Mouse (Mus musculus) left cerebral cortex, adult 2 months (tissue): ENCODE data around the gene Mxi1. TPM values are rescaled to one million over a fixed set of nuclear protein-coding genes. Genes with fewer than 3 reads are reported as not detected.
A peak's percentile ranks its signal among the peaks of the same experiment; 100 is the strongest.

ENCODE experiments used
- DNase-seq, 2 experiments: peaks; one replicate each; pipeline ENCODE4 v3.0.0; 2021 to 2022; ENCODE audit warnings: low spot score in 2 of 2, mixed read lengths in 1 of 2; ENCODE audit errors: extremely low spot score in 1 of 2
- H3K27ac ChIP-seq: fragments of 200-600 bp; 2 replicates; pipeline ENCODE4 v1.8.1; 2022
- H3K4me3 ChIP-seq: fragments of 200-600 bp; 2 replicates; pipeline ENCODE4 v1.8.1; 2022
- CTCF ChIP-seq: fragments of 200-600 bp; IDR thresholded peaks from 2 replicates; pipeline ENCODE4 v1.8.1; 2022; ENCODE audit warnings: antibody characterized with exemption, mild to moderate bottlenecking, moderate library complexity
- intact Hi-C: fragments of 180-260 bp; cut with DNase I; formaldehyde crosslinking; loops from one replicate; pipeline ENCODE4 v1.15.1; 2025
- total RNA-seq, 2 experiments: library from RNA; stranded (reverse); gene quantifications; 2 replicates each; pipeline ENCODE4 v1.2.3; 2021

Gene Mxi1
- total RNA-seq, 2 experiments from 2014 or later, result 85.3 to 89.6 TPM

DNA sequence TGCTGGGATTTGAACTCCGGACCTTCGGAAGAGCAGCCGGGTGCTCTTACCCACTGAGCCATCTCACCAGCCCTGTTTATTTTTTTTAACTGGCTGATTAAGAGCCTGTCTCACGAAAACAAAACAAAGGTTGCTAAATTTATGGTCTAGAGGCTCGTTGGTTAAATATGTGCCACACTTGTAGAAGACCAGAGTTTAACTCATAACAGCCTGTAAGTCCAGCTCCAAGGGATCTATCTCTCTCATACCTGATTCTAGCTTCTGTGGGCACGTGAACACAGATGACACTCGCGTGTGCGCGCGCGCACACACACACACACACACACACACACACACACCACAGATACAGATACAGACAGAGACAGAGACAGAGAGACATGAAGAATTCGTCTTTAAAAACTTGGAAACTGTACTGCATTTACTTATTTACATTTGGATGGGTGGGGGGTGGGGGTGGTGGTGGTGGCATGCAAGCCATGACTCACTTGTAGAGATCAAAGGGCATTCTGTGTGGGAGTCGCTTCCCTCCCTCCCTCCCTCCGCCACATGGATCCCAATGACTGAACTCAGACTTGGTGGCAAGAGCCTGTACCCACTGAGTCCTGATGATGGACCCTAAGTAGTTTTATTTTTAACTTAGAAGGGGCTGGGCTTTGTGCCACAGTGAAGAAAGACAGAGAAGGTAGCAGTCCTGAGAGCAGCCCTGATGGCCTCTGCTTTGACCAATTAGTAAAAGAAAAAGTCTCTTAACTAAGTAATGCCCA, 103.5 kb downstream of the Mxi1 start:
- Histone ChIP-seq H3K27ac (no peak overlapping the region), H3K4me3 (no peak overlapping the region)
- DNase-seq, result no peak
- intact Hi-C loops, result no loop called here
- no peak for TF ChIP-seq CTCF

DNA sequence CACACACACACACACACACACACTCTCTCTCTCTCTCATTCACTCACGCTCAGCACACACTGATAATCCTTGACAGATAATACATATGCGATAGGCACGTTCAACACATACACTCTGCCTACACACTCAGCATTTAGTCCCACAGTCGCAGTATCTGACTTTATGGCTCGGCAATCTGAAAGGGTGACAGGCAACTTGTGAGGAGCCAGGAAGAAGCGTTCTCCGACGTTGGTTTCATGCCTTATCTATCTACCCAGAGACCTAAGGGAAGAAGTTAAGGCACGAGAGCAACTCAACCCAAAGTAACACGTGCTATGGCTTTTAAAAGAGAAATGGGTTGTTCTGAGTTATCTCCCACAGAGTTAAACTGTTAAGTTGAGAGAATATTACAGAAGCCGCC, 104.3 kb downstream of the Mxi1 start:
- H3K27ac ChIP-seq, result peak overlapping the region; percentile 82
- DNase-seq, result no peak
- H3K4me3 ChIP-seq, result no peak overlapping the region
- intact Hi-C loops, result no loop called here
- TF ChIP-seq CTCF, result no peak

- Histone ChIP-seq H3K27ac (peak overlapping the region; percentile 82), H3K4me3 (peak overlapping the region; percentile 16; the same call in 1 of the 2 replicates)
- intact Hi-C loops, result no loop called here
- TF ChIP-seq CTCF, result no peak
- DNase-seq, result peak in 1 of 2 experiments; percentile 42
Measured at GRCm38 (mm10) chr19:53415198-53415597, 104.9 kb downstream of the Mxi1 start.

DNA sequence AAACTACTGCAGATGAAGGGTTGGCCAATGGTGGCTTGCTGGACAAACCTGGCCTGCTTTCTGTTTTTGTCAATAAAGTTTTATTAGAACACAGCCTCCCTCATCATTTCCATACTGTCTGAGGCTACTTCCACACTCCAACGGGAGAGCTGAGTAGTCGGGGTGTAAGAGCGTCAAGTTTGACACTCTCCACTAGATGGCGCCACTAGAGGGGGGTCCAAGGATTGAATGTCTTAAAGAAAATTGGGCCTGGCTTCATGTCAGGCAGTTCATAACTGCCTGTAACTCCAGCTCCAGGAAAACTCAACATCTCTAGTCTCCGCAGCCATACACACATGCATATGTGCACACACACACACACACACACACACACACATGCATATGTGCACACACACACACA, 109.5 kb downstream of the Mxi1 start:
- H3K4me3 ChIP-seq, result no peak overlapping the region
- TF ChIP-seq CTCF, result peak; percentile 63
- H3K27ac ChIP-seq, result no peak overlapping the region
- intact Hi-C loops, result no loop called here
- DNase-seq, result no peak

DNA sequence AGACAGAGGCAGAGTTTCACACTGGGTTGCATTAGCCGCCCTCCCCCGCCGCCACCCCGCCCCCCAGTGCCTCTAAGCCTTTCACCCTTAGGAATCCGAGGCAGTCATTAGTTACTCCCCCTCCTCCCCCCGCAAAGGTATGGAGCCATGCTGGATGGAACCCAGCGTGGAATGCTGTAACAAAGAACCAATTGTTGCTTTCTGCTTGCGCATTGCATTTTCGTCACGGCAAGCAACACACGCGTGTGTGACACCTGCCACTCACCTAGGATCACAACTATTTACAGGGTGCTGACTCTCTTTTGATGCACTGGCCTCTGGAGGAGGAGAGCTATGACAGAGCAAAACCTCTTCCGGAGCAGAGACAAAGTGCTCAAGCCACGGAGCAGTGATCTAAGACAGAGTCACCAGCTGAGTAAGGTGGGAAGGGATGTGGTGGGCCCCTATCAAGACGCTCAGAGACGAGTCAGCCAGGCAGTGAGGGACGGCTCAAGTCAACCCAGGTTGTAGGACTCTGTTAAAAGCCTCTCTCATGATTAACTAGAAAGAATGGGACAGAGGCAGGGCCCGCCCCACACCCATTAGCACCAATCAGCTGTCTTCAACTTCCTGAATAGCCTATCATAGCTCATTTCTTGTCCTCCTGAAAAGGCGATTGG, 110.7 kb downstream of the Mxi1 start:
- intact Hi-C loops, result no loop called here
- DNase-seq, result peak in 1 of 2 experiments; percentile 61
- no peak for TF ChIP-seq CTCF
- Histone ChIP-seq H3K4me3 (peak overlapping the region; percentile 32), H3K27ac (no peak overlapping the region)

- no peak for TF ChIP-seq CTCF
- no peak for DNase-seq
- no peak overlapping the region; the same call in 1 of the 2 replicates for H3K4me3 ChIP-seq
- no peak overlapping the region for H3K27ac ChIP-seq
- intact Hi-C loops, result no loop called here
Measured at GRCm38 (mm10) chr19:53421583-53422188, 111.4 kb downstream of the Mxi1 start.

DNA sequence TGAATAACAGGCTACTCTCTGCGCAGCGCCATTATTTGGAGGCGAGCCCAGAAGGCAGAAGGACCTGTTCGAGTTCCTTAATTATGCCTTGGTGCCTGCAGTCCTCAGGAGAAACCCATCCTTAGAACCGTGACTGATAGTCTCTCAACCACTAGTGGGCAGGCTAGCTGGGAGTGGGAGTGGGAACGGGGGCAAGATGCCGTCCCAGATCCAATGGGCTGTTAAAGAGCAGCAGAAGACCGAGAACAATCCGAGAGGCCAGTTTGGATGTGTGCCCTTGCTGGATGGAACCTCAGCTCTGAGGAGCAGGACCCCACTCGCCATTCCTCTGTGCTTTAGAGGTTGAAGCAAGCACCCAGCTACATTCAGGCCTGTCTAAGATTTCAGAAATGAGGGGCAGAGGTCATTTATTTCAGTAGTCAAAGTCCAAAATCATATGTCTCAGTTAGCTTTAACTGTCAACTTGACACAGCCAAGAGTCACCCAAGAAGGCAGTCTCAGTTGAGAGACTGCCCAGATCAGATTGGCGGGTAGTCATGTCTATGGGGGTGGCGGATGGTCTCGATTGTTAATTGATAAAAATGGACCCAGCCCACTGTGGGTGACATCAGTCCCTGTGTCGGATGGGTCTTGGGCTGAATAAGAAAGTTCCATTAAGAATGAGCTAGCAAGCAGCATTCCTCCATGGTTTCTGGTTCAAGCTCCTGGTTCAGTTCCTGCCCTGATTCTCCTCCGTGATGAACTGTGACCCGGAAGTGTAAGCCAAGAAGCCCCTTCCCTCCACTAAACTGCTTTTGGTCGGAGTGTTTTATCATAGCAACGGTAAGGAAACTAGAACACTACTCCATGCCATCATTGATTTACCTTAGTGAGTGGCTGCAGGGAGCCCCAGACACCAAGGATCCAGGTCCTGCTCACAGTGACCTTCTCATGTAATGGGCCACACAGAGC, 112.3 kb downstream of the Mxi1 start:
- intact Hi-C loops, result no loop called here
- no peak for DNase-seq
- no peak overlapping the region for H3K4me3 ChIP-seq
- no peak overlapping the region for H3K27ac ChIP-seq
- peak; percentile 29 for TF ChIP-seq CTCF

DNA sequence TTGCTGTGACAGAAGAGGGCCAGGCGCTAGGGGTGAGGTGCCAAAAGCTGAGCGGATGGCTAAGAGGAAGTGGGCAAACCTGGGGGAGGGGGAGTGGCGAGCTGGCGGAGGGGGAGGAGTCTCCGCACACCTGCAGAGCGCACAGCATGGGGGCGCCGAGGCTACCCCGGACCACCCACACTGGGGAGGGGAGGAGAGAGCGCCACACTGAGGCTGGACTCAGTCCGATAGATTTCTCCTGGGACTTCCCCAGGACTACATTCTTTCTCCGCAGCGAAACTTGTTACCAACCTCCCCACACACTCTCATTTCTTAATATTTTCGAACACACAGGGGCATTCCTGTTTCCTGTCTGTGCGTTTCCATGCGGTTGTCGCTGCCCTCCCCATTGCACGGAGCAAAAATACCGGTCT, 113.0 kb downstream of the Mxi1 start:
- Histone ChIP-seq H3K27ac (no peak overlapping the region), H3K4me3 (no peak overlapping the region)
- no peak for TF ChIP-seq CTCF
- no peak for DNase-seq
- intact Hi-C loops, result no loop called here

- TF ChIP-seq CTCF, result no peak
- no peak overlapping the region for H3K4me3 ChIP-seq
- DNase-seq, result no peak
- H3K27ac ChIP-seq, result no peak overlapping the region
- intact Hi-C loops, result no loop called here
Measured at GRCm38 (mm10) chr19:53423816-53424465, 113.6 kb downstream of the Mxi1 start.

- intact Hi-C loops, result loop anchor here (5.0 kb wide), 1 partner anchor 108 kb away; no protein-coding TSS in a partner anchor
- H3K27ac ChIP-seq, result no peak overlapping the region
- no peak for TF ChIP-seq CTCF
- DNase-seq, result no peak
- H3K4me3 ChIP-seq, result no peak overlapping the region
Measured at GRCm38 (mm10) chr19:53424629-53425028, 114.3 kb downstream of the Mxi1 start.

Other genes with a start within 250 kb of the Mxi1 start
- gene Add3, start 170.1 kb upstream of the Mxi1 start, total RNA-seq, result 10 to 100 TPM; 84.4 to 86.9 TPM
- not detected for gene Gm10197, start 61.2 kb downstream of the Mxi1 start, total RNA-seq
- 10 to 100 TPM; 35.1 to 35.8 TPM for gene Smndc1, start 80.1 kb downstream of the Mxi1 start, total RNA-seq
- gene Dusp5, start 218.6 kb downstream of the Mxi1 start, total RNA-seq, result 10 to 100 TPM; 16.7 to 26.9 TPM